Mouse (Mus musculus) left cerebral cortex, postnatal 10 days (tissue): ENCODE results near the gene 1700034J05Rik. TPM values are rescaled to one million over a fixed set of nuclear protein-coding genes. Genes with fewer than 3 reads are reported as not detected.
A peak's percentile ranks its signal among the peaks of the same experiment; 100 is the strongest.

Experiments used
- DNase-seq, 2 experiments: peaks; one replicate each; pipeline ENCODE4 v3.0.0; 2021 to 2022; ENCODE audit warnings: low spot score in 2 of 2, mixed read lengths in 1 of 2; ENCODE audit errors: extremely low spot score in 1 of 2
- intact Hi-C: fragments of 180-260 bp; cut with DNase I; formaldehyde crosslinking; loops from one replicate; pipeline ENCODE4 v1.15.1; 2025
- total RNA-seq, 2 experiments: library from RNA; stranded (reverse); gene quantifications; 2 replicates each; pipeline ENCODE4 v1.2.3; 2021

1700034J05Rik gene
- not detected for total RNA-seq

- DNase-seq = peak in 1 of 2 experiments; percentile 35
- intact Hi-C loops = no loop called here
These were observed at the start of gene 1700034J05Rik for GRCm38 (mm10) chr6:146954258-146954657. Gene 1700034J05Rik, minus strand, starts transcription at chr6:146954422.

DNA sequence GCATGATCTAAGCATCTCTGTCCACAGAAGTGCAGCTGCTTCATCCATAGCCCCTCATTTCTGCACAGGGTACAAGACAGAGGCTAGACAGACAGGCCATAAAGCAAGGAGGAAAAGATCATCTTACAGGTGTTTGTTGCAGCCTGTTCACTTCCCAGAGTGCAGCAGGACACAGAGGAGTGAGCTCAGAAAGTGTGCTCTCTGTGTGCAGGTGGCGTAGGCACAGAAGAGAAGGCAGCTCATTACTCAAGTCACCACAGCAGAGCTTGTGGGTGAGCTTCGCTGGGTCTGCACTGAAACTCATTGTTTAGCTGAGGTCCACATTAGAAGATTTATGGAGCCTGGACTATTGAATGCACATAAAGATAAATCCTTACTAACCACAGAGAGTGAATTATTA lies 45.5 kb upstream of the 1700034J05Rik start:
- DNase-seq = no peak
- intact Hi-C loops = no loop called here

DNA sequence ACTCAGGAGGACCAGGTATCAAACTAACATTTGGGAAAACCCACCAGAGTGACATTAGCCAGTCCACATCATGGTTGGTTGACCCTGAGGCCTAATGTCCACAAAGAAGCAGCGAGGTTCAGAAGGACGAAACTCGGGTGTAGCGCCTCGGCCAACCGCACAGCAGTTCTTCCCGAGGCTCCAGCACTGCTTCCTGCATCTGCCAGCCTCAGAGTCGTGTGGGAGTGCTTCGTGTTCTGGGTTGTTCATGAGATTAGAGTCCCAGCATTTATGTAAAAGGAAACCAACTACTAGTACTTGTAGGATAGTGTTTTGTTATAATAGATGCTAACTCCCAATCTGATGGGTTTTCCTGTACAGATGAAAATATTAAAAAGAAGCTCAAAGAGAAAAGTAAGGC lies 45.1 kb upstream of the 1700034J05Rik start:
- DNase-seq = no peak
- intact Hi-C loops = no loop called here

- DNase-seq = no peak
- intact Hi-C loops = no loop called here
These were observed 44.5 kb upstream of the 1700034J05Rik start for GRCm38 (mm10) chr6:146998710-146999109.

DNA sequence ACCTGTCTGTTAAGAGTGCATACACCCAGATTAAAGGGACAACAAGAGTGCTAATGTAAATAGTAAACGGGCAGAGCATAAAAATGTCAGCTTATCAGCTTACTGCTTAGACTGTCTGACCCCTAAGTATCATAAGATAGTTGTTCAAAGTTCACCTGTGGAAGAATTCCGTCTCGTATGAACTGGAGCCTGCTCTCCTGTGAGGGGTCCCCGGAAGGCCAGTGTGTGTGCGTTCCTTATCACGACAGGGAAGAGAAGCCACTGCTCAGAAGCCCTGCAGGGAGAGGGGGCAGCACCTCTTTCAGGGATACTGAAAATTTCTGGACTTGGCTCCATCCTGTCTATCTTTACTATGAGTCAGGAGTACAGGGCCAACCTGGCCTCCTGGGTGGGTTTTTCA lies 42.8 kb upstream of the 1700034J05Rik start:
- intact Hi-C loops = no loop called here
- DNase-seq = no peak

DNA sequence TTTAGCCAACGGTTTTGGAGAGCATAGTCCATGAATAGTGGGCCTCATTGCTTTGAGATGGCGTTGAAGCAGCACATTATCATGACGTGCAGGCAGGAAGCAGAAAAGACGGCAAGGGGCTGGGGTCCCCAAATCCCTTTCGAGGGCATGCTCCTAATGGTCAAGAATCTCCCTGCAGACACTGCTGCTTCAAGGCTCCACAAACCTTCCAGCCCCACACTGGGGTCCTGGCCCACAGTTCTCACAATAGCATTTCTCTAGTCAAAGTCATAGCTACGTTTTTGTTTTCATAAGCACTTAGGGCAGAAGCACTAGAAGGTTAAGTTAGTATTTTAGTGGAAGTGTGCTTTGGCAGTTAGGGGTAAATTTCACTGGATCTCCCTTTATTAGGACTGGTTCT lies 41.7 kb upstream of the 1700034J05Rik start:
- intact Hi-C loops = loop anchor here (2.0 kb wide), 1 partner anchor 163 kb away; no protein-coding TSS in a partner anchor
- no peak for DNase-seq

DNA sequence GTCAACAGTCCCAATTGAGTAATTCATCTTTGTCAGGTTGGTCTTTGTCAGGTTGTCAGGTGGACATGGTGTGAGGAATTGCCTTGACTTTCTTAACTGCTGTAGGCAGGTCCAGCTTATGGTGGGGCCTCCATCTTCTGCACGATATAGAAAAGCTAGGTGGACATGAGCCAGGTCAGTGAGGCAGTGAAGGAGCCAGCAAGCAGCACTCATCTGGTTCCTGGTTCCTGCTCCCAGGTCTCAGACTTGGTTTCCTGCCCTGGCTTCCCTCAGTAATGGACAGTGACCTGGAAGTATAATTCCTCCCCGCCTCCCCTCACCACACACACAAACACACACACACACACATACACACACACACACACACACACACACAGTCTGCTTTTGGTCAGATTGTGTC lies 41.2 kb upstream of the 1700034J05Rik start:
- DNase-seq = no peak
- intact Hi-C loops = loop anchor here (2.0 kb wide), 1 partner anchor 163 kb away; no protein-coding TSS in a partner anchor

GRCm38 (mm10) chr6:146994236-146994635 lies 40.0 kb upstream of the 1700034J05Rik start:
- peak; percentile 67 to 70 for DNase-seq
- intact Hi-C loops = loop anchor here (2.0 kb wide), 1 partner anchor 161 kb away; no protein-coding TSS in a partner anchor

DNA sequence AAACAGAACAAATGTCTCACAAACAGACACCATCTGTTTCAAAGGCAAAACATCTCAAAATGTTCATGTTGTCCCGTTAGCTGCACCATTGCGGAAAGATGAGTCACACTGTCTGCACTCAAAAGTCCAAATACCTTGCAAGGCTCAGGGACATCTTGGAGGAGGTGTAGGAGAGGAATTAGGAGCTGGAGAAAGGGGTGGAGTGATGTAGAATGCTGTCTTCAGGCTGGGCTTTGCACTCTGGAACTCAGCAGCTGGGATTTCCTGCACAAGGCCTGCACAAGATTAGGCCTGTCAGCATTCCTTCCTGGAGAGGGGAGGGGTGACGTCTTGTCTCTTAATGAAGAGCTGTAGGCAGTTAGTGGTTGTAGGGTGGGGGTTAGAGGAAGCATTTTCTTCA lies 30.3 kb upstream of the 1700034J05Rik start:
- intact Hi-C loops = no loop called here

GRCm38 (mm10) chr6:146981249-146981835 lies 27.1 kb upstream of the 1700034J05Rik start:
- intact Hi-C loops = no loop called here
- no peak for DNase-seq

More for the DNA sequence above, 30.3 kb upstream of the 1700034J05Rik start:
- no peak for DNase-seq

GRCm38 (mm10) chr6:146979953-146980352 lies 25.7 kb upstream of the 1700034J05Rik start:
- no peak for DNase-seq
- intact Hi-C loops = no loop called here

DNA sequence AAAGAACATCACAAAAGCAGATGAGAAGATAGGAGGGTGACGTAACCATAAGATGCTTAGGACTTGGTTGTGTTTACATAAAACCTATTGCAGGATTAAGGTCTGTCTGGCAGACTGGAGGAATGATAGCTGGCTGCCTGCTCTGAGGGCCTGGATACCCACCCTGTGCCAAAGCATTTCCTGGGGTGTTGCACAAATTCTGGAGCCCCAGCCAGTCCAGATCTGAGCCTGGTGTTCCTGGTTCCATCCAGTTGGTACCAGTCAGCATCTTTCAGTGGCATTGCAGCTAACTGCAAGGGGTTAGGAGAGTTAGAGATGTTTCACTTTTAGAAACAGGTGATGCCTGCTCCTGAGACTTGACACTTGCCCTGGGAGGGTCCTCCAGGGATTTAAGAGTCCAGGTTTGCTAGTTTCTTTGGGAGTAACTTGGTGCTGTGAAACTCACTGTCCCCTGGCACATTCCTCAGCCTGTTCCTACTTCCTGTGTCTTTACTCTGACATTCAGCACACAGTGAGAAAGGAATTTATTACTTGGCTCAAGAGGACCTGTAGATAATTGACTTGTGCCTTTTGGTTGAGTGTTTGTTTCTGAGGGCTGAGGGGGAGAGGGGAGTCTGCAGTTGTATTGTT lies 25.0 kb upstream of the 1700034J05Rik start:
- DNase-seq = no peak
- intact Hi-C loops = no loop called here

DNA sequence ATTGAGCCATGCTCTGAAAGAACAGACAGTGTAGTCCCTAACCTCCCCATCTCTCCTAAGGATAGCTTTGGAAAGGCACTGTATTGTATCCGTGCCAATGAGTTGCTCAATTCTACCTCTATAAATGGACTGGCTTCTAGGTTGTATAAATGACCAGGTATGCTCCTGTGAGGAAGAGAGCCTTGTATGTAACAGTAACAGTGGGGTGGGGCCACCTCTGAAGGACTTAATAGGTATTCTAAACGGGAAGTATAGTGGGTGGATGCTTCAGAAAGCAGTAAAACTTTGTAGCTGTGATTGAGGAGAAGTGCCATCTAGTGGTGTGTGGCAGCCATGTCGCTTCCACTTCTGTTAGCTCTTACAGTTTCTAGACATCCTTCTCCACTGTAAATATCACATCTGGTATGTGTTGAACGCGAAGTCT lies 24.5 kb upstream of the 1700034J05Rik start:
- no peak for DNase-seq
- intact Hi-C loops = no loop called here

- intact Hi-C loops = no loop called here
- DNase-seq = no peak
These were observed 22.2 kb upstream of the 1700034J05Rik start for GRCm38 (mm10) chr6:146976446-146976845.

- intact Hi-C loops = no loop called here
- no peak for DNase-seq
These were observed 19.6 kb upstream of the 1700034J05Rik start for GRCm38 (mm10) chr6:146973830-146974229.

- no peak for DNase-seq
- intact Hi-C loops = no loop called here
These were observed 19.2 kb upstream of the 1700034J05Rik start for GRCm38 (mm10) chr6:146973406-146973805.

DNA sequence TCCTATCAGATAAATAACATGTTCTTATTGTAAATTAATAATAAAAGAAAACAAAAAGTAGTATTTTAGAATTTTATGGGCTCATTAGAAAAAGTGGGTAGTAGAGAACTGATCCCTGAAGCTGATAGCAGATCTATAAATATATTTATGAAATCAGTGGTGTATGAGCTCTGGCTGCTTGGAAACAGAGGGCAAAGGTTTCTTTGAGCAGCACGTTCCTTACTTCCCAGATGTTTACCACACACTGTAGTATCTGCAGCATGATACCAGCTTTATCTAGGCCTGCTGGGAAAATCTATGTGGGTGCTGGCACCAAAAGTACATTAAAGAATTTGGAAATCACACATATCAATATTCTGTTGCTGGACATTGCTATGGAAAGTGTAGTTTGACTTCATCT lies 18.5 kb upstream of the 1700034J05Rik start:
- intact Hi-C loops = no loop called here

DNA sequence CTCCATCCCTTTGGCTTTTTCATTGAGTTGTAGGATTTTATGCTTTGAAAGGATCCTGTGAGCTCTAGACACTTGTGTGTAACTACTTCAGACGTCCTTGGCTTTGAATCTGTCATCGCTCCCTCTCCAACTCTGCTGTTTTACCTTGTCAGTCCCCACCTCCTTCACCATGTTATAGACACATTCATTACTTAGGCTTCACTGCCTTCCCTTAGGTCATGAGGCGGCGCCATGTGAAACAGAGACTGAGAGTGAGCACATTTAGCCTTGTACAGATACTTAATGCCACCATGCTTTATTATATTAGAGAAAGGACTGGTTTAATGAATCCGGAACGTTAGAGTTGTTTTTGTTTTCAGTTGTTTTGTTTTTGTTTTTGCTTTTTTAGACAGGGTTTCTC lies 17.8 kb upstream of the 1700034J05Rik start:
- DNase-seq = no peak

More for the DNA sequence above, 18.5 kb upstream of the 1700034J05Rik start:
- DNase-seq = no peak

GRCm38 (mm10) chr6:146971366-146971765 lies 17.1 kb upstream of the 1700034J05Rik start:
- DNase-seq = no peak
- intact Hi-C loops = no loop called here

More for the DNA sequence above, 17.8 kb upstream of the 1700034J05Rik start:
- intact Hi-C loops = no loop called here

GRCm38 (mm10) chr6:146970811-146971210 lies 16.6 kb upstream of the 1700034J05Rik start:
- DNase-seq = no peak
- intact Hi-C loops = no loop called here
